Mouse (Mus musculus) midbrain, embryonic 15.5 days (tissue): ENCODE measurements around the gene Kcnh4. TPM values are rescaled to one million over a fixed set of nuclear protein-coding genes. Genes with fewer than 3 reads are reported as not detected.

Source experiments
- ATAC-seq: fragments of 200-750 bp; cut with Nextera tagmentation; replicated peaks from 2 replicates; pipeline ENCODE4 v1.8.0; 2017; ENCODE audit warnings: moderate TSS enrichment
- H3K27ac ChIP-seq: fragments of 300-500 bp; sonication (generic); 2 replicates; pipeline ENCODE4 v1.5.1; 2015; ENCODE audit warnings: mild to moderate bottlenecking, inconsistent platforms
- H3K27me3 ChIP-seq: fragments of 300-500 bp; sonication (generic); replicated peaks from 2 replicates; pipeline ENCODE4 v1.6.1; 2015; ENCODE audit warnings: inconsistent platforms
- H3K36me3 ChIP-seq: fragments of 300-500 bp; sonication (generic); replicated peaks from 2 replicates; pipeline ENCODE4 v1.6.1; 2015; ENCODE audit warnings: inconsistent platforms
- H3K4me1 ChIP-seq: fragments of 300-500 bp; sonication (generic); 2 replicates; pipeline ENCODE4 v1.6.1; 2015; ENCODE audit warnings: inconsistent platforms
- H3K4me2 ChIP-seq: fragments of 300-500 bp; sonication (generic); 2 replicates; pipeline ENCODE4 v1.6.1; 2015; ENCODE audit warnings: inconsistent platforms, mild to moderate bottlenecking, moderate library complexity
- H3K4me3 ChIP-seq: fragments of 300-500 bp; sonication (generic); 2 replicates; pipeline ENCODE4 v1.5.1; 2015; ENCODE audit warnings: mild to moderate bottlenecking, inconsistent platforms
- H3K9ac ChIP-seq: fragments of 300-500 bp; sonication (generic); 2 replicates; pipeline ENCODE4 v1.6.1; 2015; ENCODE audit warnings: mild to moderate bottlenecking, inconsistent platforms
- H3K9me3 ChIP-seq: fragments of 300-500 bp; sonication (generic); 2 replicates; pipeline ENCODE4 v1.6.1; 2016; ENCODE audit warnings: inconsistent platforms
- WGBS: fragments of 180-500 bp; shearing (Covaris S2); methylation state at CpG from one replicate; pipeline ENCODE4 v1.1.7; 2015; ENCODE audit warnings: mixed read lengths; 5-methylcytosine and 5-hydroxymethylcytosine counted together
- polyA plus RNA-seq: library from polyadenylated mRNA; unstranded; fragments of >200 nt; fragmentation: Nextera tagmentation; extraction: Ambion mirVana; gene quantifications from 2 replicates; pipeline ENCODE4 v1.2.1, GENCODE M21; 2015

Gene Kcnh4
- polyA plus RNA-seq, 1 experiment from 2014 or later, result 13.6 TPM

DNA sequence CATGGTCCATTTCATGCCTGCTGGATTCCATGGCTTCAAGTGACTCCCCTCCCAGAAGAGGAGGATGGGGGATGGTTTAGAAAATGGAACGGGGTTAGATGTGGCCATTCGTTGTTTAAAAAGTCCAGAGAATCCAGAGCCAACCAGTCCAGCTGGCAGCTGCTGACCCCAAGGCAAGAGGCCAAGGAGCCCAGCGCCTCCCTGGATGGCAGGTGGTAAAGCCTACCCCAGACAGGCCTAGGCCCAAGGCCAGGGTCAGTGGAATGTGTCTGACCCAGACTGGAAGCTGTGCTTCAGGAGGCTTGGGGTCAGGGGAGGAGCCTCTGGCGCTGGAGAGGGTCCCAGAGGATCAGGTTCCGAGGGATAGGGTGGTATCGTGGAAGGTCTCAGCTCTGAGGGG is 18.4 kb downstream of the Kcnh4 start:
- no peak overlapping the region for H3K9ac ChIP-seq
- H3K27ac ChIP-seq, result no peak overlapping the region
- ATAC-seq, result no peak
- no peaks in the 10 kb centered on the region for H3K9me3 ChIP-seq
- H3K4me1 ChIP-seq, result peaks cover 17% of the 10 kb centered on the region
- 76% methylated on average over 6 of the region's 6 CpGs for WGBS
- peaks cover 7% of the 10 kb centered on the region; the same call in 1 of the 2 replicates for H3K36me3 ChIP-seq
- H3K4me3 ChIP-seq, result no peak overlapping the region
- H3K27me3 ChIP-seq, result no peaks in the 10 kb centered on the region
- H3K4me2 ChIP-seq, result no peak overlapping the region

DNA sequence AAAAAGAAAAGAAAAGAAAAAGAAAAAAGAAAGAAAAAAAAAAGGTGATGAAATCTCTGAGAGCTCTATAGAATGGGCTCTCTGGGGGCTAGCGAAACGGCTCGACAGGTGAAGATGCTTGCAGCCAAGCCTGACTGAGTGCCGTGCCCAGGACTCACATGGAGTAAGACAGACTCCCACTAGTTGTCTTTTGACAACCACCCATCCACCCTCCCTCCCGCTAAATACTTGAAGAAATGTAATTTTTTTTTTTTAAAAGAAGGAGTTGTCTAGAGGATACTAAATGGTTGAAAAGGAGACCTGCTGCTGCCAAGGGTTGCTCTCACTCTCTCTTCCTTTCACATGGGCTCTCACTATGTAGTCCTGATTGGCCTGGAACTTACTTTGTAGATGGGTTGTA is 21.0 kb downstream of the Kcnh4 start:
- peak overlapping the region; percentile 99 for H3K4me3 ChIP-seq
- H3K27me3 ChIP-seq, result no peaks in the 10 kb centered on the region
- 14% methylated on average over 5 of the region's 5 CpGs for WGBS
- peak overlapping the region; percentile 92 for H3K4me2 ChIP-seq
- 0 out of 2 replicates have a peak, but pooled peaks have one; percentile 1 for ATAC-seq
- H3K27ac ChIP-seq, result peak overlapping the region; percentile 91
- peak overlapping the region; percentile 61 for H3K9ac ChIP-seq
- H3K4me1 ChIP-seq, result peaks cover 25% of the 10 kb centered on the region
- H3K9me3 ChIP-seq, result no peaks in the 10 kb centered on the region
- peaks cover 7% of the 10 kb centered on the region; the same call in 1 of the 2 replicates for H3K36me3 ChIP-seq

DNA sequence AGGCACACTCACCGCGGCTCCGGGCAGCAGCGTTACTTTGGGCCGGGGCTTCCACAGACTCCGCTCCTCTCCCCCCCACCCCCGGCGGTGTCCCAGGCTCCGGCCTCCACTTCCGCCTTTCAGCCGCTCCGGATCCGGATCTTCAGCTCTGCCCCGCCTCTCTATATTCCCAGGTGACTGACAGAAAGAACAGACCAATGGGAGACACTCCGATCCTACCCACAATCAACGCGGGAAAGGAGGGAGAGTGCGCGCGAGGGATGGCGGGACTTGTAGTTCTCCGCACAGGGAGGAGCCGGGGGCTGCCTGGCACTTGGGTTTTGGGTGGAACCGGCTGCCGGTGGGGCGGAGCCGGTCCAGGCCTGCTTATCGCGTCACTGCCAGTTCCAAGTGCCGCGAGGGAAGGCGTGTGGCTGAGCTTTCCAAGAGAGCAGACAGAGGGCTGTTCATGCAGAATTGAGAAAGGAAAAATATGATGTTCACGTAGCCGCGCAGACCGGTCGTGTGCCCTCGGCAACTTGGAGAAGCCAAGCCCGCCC is 21.6 kb downstream of the Kcnh4 start, which contains the start of gene Rab5c:
Gene Rab5c (minus strand): TSS at position 150 of the 539 bp plus-strand sequence.
- Histone ChIP-seq H3K4me2 (peak within 1 kb of the TSS; percentile 92), H3K27me3 (no peaks in the 10 kb centered on the region), H3K9me3 (no peaks in the 10 kb centered on the region), H3K36me3 (peaks cover 7% of the 10 kb centered on the region; the same call in 1 of the 2 replicates), H3K4me1 (peaks cover 25% of the 10 kb centered on the region), H3K27ac (peak within 1 kb of the TSS; percentile 91), H3K9ac (peak within 1 kb of the TSS; percentile 94), H3K4me3 (peak within 1 kb of the TSS; percentile 99)
- ATAC-seq, result peak; percentile 99
- WGBS, result under 1% methylated on average over 39 of the region's 39 CpGs

DNA sequence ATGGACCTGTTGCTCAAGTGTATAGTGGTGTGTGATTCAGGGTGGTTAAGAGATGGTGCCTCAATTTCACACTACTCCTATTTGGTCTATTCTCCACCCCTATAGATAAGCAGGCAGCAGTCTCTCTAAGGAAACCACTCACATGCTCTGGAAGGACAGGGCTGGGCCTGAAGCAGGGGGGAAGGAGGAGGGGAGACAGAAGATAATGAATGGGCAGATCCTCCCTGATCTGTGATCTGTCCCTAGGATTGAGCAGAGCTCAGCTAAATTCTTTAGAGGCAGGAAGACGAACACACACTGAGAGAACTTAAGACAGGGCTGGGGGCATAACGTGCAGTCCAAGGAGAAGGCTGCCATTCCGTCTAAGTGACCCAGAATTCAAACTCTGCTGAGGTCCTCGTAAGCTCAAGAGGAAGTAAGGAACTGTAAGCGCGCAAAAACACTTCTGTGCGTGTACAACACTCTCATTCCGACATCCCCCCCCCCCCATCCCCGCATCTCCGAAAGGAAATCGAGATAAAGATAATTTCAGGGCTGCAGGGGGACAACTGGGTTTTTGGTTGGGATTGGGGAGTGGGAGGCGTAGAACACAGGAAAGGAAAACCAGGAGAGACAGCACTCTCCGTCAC is 22.5 kb downstream of the Kcnh4 start:
- WGBS, result 3% methylated on average over 13 of the region's 13 CpGs
- Histone ChIP-seq H3K27ac (0 out of 2 replicates have a peak overlapping the region, but pooled peaks have one; percentile 63), H3K9me3 (no peaks in the 10 kb centered on the region)

DNA sequence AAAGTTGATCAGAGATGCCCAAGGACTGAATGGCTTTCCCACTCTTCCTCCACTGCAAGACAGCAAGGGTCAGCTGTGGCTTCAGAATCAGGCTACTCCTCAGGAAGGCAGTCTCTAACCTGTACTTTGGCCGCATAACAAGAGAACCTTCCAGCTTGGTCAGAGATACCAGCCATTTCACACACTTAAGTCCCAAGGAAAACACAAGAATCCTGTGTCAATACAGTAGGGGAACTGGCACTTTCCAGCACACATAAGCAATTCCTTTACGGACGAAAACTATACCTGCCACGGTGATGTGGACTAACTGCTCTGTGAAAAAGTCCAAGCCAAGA is 23.0 kb downstream of the Kcnh4 start:
- H3K4me1 ChIP-seq, result peaks cover 25% of the 10 kb centered on the region
- H3K9me3 ChIP-seq, result no peaks in the 10 kb centered on the region
- WGBS, result 86% methylated on average over 4 of the region's 4 CpGs
- no peaks in the 10 kb centered on the region for H3K27me3 ChIP-seq
- no peak overlapping the region for H3K9ac ChIP-seq
- H3K27ac ChIP-seq, result no peak overlapping the region
- H3K36me3 ChIP-seq, result peaks cover 7% of the 10 kb centered on the region; the same call in 1 of the 2 replicates
- no peak for ATAC-seq
- peak overlapping the region; percentile 99 for H3K4me3 ChIP-seq
- peak overlapping the region; percentile 92 for H3K4me2 ChIP-seq

More for the DNA sequence above, 22.5 kb downstream of the Kcnh4 start:
- H3K9ac ChIP-seq, result peak overlapping the region; percentile 94
- H3K36me3 ChIP-seq, result peaks cover 7% of the 10 kb centered on the region; the same call in 1 of the 2 replicates
- H3K27me3 ChIP-seq, result no peaks in the 10 kb centered on the region
- peak overlapping the region; percentile 99 for H3K4me3 ChIP-seq
- peaks cover 25% of the 10 kb centered on the region for H3K4me1 ChIP-seq
- H3K4me2 ChIP-seq, result peak overlapping the region; percentile 92
- ATAC-seq, result no peak

DNA sequence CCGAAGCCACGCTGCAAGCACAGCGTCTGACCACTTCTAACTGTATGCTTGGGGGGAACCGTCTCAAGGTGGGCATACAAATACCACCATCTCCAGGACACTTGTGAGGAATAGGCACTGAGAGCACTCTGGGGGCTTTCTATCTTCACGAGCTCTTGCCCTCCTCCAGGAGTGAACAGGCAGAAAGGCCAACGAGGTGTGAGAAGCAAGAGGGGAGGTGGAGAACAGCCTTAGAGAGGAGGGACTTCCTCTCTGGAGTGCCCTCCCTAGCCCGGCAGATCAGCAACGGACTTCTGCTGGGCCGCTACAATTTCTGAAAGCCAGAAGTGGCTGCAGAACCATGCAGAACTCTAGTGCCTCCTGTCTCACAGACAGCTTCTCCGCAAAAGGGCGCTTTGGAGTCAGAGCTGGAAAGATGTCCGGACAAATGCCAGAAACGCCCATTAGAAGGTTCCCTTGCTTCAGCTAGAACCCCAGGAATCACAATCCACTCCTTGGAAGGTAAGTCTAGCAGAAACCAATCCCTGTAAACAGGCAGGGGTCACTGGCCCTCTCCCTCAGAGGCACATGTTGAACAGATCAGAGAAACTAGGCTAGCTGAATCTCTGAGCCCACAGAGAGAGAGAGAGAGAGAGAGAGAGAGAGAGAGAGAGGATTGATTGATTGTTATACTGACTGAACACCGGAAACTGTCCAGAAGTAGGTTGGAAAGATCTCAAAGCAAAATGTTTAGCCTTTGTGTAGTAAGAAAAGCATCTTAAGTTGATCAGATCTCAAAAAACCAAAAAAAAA is 23.6 kb downstream of the Kcnh4 start:
- no peak overlapping the region for H3K4me3 ChIP-seq
- peaks cover 25% of the 10 kb centered on the region for H3K4me1 ChIP-seq
- WGBS, result 83% methylated on average over 14 of the region's 14 CpGs
- no peak overlapping the region for H3K27ac ChIP-seq
- H3K4me2 ChIP-seq, result peak overlapping the region; percentile 92; the same call in 1 of the 2 replicates
- no peaks in the 10 kb centered on the region for H3K27me3 ChIP-seq
- H3K9ac ChIP-seq, result 0 out of 2 replicates have a peak overlapping the region, but pooled peaks have one; percentile 4
- peaks cover 3% of the 10 kb centered on the region; the same call in 1 of the 2 replicates for H3K36me3 ChIP-seq
- no peak for ATAC-seq
- H3K9me3 ChIP-seq, result no peaks in the 10 kb centered on the region

DNA sequence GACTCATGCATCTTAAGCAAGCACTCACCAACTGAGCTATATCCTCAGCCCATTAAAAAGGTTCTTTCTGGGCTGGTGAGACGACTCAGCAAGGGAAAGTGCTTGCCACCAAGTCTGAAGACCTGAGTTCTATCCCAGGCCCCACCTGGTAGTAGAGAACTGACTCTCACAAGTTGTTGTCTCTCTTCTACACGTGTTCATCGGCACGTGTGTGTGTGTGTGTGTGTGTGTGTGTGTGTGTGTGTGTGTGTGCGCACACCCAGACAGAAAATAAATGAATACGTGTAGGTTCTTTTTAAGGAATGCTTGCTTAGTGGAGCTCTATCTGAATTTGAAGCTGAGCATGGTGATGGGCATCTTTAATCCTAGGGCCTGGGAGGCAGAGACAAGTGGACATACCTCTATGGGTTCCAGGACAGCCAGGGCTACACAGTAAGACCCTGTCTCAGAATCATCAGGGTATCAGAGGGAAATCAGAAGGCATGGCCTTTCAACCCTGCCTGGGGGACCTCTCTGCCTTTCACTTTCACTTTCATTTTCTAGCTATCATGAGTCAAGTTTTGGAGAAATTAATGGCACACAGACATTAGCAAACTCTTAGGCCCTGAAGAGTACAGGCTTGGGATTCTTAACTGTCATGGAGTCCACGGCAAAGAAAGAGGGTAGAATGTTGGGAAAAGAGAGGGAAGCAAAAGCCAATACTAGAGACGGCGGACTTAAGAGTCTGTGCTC is 24.4 kb downstream of the Kcnh4 start:
- no peak overlapping the region for H3K9ac ChIP-seq
- H3K36me3 ChIP-seq, result no peaks in the 10 kb centered on the region
- H3K27me3 ChIP-seq, result no peaks in the 10 kb centered on the region
- H3K4me2 ChIP-seq, result no peak overlapping the region; the same call in 1 of the 2 replicates
- peaks cover 25% of the 10 kb centered on the region for H3K4me1 ChIP-seq
- WGBS, result 92% methylated on average over 9 of the region's 9 CpGs
- H3K9me3 ChIP-seq, result no peaks in the 10 kb centered on the region
- no peak for ATAC-seq
- no peak overlapping the region for H3K4me3 ChIP-seq
- no peak overlapping the region for H3K27ac ChIP-seq

DNA sequence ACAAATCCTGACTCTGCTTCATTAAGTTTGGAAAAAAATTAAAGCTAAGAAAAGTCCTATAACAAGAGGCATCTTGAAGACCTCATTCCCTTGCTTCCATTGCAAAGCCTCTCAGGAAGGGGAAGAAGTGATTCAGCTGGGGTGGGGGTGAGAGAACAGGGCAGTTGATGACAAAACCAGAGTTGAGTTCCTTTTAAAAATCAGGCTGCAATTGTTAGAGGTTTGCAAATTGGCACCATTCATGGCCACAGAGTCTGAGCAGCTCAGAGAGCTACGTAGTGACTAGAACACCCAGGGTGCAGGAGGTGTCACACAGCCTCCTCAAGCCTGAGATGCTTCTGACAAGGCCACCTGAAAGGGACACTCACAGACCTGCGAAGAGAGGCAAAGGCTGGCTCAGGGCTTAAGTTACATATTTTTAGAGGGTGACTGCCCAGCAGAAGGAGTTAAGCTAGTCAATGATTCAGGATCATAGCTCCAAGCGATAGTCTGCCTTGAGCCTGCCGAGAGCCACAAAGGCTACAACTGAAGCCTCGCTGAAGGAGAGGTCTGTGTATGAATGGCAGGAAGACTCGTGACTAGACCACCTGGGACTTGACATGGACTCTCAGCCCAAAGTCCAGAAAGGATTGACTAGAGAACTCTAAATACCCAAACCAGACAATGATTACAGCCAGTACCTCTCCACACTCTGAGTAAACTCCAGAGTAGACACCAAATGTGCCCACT is 29.1 kb downstream of the Kcnh4 start:
- no peak overlapping the region for H3K4me2 ChIP-seq
- H3K27me3 ChIP-seq, result no peaks in the 10 kb centered on the region
- WGBS, result 90% methylated on average over 6 of the region's 6 CpGs
- H3K9ac ChIP-seq, result no peak overlapping the region
- H3K27ac ChIP-seq, result no peak overlapping the region
- H3K4me1 ChIP-seq, result peaks cover under 1% of the 10 kb centered on the region; the same call in 1 of the 2 replicates
- H3K36me3 ChIP-seq, result 0 out of 2 replicates have a peak, but pooled peaks cover 6% of the 10 kb centered on the region
- no peaks in the 10 kb centered on the region for H3K9me3 ChIP-seq
- no peak overlapping the region for H3K4me3 ChIP-seq
- no peak for ATAC-seq

DNA sequence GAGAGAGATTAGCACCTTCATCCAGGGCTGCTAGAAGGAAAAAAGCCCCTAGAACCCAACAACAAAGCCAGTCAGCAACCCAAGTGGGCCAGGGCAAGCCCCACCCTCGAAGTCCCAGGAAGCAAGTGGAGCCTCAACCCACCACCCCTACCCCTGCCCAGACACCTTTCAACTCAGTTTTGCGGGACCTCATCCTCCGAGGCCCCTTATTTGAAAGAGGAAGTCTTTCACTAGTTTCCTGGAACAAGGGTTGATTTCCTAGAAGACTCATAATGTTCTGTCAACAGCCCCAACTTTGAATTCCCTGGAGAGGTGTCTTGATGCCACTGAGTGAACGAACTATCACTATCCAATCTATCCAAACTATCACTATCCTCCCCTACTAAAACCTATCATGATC is 29.8 kb downstream of the Kcnh4 start:
- no peaks in the 10 kb centered on the region for H3K27me3 ChIP-seq
- no peaks in the 10 kb centered on the region for H3K4me1 ChIP-seq
- no peak for ATAC-seq
- H3K9me3 ChIP-seq, result no peaks in the 10 kb centered on the region
- H3K4me3 ChIP-seq, result no peak overlapping the region
- H3K4me2 ChIP-seq, result no peak overlapping the region
- 0 out of 2 replicates have a peak, but pooled peaks cover 6% of the 10 kb centered on the region for H3K36me3 ChIP-seq
- 96% methylated on average over 4 of the region's 4 CpGs for WGBS
- no peak overlapping the region for H3K27ac ChIP-seq
- no peak overlapping the region for H3K9ac ChIP-seq

DNA sequence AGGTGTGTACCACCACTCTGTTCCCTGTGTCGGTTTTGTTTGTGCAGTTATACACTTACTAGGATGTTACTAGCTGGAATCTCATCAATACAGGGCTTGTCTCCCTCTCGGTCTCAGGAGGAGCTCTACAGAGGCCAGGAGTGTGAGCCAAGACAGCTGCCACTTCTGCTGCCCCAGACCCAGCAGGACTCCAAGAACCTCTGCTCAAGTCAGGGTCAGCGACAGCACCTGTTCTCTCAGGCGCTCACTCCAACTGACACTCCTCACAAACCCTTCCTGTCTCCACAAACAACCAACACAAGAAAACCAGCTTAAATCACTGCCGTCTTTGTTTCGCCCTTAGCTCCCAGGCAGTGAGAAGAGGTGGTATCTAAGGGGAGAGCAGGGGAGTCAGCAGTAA is 31.1 kb downstream of the Kcnh4 start:
- H3K4me2 ChIP-seq, result no peak overlapping the region
- H3K4me1 ChIP-seq, result no peaks in the 10 kb centered on the region
- H3K36me3 ChIP-seq, result 0 out of 2 replicates have a peak, but pooled peaks cover 6% of the 10 kb centered on the region
- H3K9me3 ChIP-seq, result no peaks in the 10 kb centered on the region
- H3K27ac ChIP-seq, result no peak overlapping the region
- 83% methylated on average over 6 of the region's 6 CpGs for WGBS
- no peak overlapping the region for H3K9ac ChIP-seq
- no peak overlapping the region for H3K4me3 ChIP-seq
- no peaks in the 10 kb centered on the region for H3K27me3 ChIP-seq
- no peak for ATAC-seq

DNA sequence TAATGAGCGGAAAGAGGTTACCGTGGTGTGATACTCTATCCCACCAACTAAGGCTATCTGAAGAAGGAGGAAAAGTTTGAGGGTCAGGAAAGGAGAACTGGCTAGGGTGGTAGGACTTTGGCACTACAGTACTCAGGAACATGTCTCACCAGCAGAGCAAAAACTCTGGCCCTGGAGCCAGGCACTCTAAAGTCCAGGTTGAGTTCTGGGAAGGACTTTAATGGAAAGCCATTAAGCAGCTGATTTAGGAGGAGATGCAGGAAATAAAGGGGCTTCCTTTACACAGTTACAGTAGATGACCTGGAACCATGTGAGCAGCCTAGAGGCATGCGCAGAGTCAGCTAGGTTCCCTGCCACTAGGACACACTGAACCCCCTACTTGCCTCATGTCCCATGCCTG is 32.5 kb downstream of the Kcnh4 start:
- Histone ChIP-seq H3K4me3 (no peak overlapping the region), H3K4me2 (no peak overlapping the region), H3K4me1 (peaks cover 5% of the 10 kb centered on the region; the same call in 1 of the 2 replicates), H3K36me3 (0 out of 2 replicates have a peak, but pooled peaks cover 6% of the 10 kb centered on the region), H3K9me3 (no peaks in the 10 kb centered on the region), H3K27ac (no peak overlapping the region), H3K27me3 (no peaks in the 10 kb centered on the region), H3K9ac (no peak overlapping the region)
- ATAC-seq, result no peak
- WGBS, result 97% methylated on average over 3 of the region's 3 CpGs
